Mouse (Mus musculus) adrenal gland, postnatal 25 days (tissue): ENCODE measurements around the gene Mafk. TPM values are rescaled to one million over a fixed set of nuclear protein-coding genes. Genes with fewer than 3 reads are reported as not detected.
"Not testable (repeated sequence)": the region's sequence is repeated elsewhere in the genome, so short reads cannot be mapped to it uniquely, and the experiment has no call there.

Experiments
- DNase-seq: peaks from one replicate; pipeline ENCODE4 v3.0.0; 2021; ENCODE audit warnings: mixed read lengths
- long read RNA-seq: library from polyadenylated mRNA; stranded (forward); transcript quantifications from one replicate; pipeline ENCODE4 v2.0.0, GENCODE M21; 2021
- total RNA-seq: library from RNA; stranded (reverse); gene quantifications from 2 replicates; pipeline ENCODE4 v1.2.3, GENCODE M21; 2021

The Mafk gene
- 29.6 and 30.6 TPM in 2 replicates for total RNA-seq
- long read RNA-seq, transcript Mafk-201 (3 exons, 2,849 nt), result major isoform, 38 of 80 reads
- long read RNA-seq, partial matches to known transcripts, result 7 of 80 reads
- long read RNA-seq, other reads (novel, unspliced or antisense), result 34 of 80 reads

DNA sequence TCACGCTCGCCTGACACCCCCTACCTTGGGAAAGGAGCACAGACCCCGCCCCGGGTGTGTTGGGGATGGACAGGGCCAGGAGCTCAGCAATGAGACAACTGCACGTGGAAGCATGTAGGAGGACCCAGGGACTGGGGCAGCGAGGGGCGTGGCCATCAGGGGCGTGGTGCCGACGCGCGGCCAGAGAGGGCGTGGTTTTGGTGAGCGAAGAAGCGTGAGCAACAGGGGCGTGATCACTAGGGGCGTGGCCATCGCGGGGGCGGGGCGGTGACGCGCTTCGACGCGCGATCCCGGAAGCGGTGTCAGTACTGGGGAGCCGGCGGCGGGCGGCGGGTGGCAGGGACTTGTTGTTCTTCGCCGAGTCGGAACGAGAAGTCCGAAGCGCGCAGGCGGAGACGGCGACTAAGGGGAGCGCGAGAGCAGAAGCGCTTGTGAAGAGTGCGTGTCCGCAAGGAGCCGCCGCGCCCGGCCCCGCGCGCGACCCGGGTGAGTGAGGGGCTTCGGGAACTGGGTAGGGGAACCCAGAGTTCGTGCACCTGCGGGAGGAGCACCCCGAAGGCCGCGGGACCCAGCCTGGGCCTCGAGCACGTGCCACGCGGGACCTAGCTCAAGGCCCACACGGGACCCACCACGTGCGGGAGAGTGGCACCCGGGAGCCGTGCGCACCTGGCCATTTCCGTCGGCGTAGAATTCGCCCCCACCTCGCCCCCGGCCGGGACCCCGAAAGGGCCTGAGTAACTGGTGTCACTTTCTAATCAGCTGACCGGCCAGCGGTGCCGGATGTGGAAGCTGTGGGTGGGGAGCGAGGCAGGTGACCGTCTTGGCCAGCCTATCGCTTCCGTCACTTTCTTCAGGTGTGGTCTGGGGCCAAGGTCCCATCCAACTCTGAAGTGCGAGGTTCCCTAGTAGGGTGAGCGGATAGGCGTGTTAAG, at the start of gene Mafk:
Gene Mafk, plus strand, starts transcription at position 287 of the 932 bp plus-strand sequence.
- DNase-seq, result peak; percentile 99

DNA sequence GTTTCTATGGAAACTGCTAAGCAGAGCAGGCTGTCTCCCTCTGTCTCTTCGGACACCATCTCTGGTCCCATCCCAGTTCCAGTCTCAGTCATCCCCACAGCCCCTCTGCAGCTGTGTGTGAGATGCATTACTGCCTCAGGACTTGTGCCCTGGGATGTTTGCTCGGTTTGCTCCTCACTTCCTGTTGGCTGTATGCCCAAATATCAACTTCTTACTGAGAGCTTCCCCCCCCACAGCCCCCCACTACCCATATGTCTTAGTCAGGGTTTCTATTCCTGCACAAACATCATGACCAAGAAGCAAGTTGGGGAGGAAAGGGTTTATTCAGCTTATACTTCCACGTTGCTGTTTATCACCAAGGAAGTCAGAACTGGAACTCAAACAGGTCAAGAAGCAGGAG, 48.7 kb upstream of the Mafk start:
- not testable (repeated sequence) for DNase-seq

DNA sequence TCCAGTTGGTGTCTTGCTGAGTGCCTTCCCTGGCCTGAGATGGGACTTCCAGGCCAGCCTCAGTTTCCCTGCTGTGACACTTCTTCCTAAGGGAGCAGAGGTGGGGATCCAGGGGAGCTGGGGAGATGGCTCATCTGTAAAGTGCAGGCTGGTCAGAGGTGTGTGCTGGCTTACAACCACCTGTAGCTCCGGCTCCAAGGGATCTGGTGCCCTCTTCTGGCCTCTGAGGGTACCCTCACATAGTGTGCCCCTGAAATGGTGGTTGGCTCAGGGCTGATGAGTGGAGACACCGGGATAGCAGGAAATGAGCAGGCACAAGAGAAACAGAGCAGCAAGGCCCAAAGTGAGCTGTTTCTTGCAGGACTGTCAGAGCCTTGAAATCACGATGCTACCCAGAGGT, 45.5 kb upstream of the Mafk start:
- peak; percentile 63 for DNase-seq

DNA sequence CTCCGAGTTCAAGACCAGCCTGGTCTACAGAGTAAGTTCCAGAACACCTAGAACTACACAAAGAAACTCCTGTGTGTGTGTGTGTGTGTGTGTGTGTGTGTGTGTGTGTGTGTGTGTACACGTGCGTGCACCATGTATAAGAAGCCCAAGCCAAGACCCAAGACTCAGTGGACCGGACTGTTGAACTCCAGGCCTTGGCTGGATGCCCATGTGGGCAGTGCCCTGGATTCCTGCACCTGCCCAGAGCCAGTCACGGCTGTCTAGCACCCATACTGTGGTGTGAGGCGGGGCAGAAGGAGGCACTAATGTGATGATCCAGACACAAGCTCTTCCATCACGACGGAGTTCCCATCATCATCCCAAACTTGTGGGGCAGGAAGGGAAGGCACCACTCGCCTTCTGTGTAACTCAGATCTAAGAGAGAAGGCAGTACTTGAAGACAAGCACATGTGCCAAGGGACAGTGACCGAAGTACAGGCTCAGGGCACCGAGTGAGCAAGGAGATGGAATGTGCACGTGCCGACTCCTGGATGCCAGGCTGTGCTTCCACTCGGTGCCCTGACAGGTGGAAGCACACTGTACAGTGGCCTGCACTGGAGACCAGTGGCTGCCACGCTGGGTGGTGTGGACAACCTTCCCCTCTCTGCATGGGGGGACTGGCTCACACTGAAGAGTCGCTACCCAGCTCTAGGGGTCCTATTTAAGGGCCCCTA, 41.7 kb upstream of the Mafk start:
- no peak for DNase-seq

DNA sequence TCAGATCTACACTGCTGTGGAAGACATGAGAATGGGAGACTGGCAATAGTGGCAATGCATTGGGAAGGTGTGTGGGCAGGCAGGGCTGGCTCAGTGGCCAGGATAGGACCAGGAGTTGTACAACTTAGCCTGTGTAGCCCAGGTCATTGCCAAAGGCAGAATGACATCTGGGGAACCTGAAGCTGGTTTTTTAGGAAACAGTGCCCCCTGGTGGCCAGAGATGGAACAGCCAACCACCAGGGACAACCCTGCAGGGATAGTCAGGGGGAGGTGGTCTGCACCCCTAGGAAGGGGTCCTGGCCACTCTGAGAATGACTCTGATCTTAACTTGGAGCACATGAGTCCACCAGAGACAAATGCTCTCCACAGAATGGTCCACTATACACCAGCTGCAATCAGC, 40.8 kb upstream of the Mafk start:
- DNase-seq, result peak; percentile 67

DNA sequence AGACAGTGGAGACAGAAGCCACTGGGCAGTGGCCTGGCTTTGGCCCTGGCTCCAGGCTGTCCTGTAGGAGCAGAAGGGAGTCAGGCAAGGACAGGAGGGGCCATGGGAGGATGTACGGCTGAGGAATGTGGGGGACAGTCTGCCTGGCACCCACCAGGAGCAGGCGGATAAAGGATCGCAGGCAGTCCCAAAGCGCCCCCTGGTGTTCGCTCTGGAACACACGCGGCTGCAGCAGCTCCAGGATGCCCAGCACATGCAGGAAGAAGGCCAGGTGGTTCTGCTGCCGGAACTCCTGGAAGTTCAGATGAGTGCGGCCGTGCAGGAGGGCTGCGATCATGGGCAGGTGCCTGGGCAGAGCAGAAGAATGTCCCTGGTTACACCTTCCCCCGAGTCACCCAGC, 36.6 kb upstream of the Mafk start:
- peak; percentile 60 for DNase-seq

DNA sequence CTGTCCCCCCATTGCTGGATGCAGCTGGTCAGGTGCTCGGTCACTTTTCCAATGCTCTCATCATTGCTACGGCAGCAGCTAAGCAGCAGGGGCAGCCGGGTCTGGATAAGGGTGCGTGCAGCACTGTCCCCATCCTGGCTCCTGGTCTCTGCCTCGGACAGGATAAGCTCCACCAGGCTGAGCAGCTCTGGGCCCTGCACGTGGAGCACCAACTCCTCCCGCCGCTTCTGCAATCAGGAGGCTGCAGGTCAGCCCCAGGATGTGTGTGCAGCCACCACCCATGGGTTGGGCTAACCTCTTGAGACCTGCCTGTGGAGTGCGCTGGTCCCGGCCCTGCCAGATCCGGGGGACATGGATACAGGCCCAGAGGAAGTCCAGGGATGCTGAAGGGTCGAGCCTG, 35.2 kb upstream of the Mafk start:
- no peak for DNase-seq

DNA sequence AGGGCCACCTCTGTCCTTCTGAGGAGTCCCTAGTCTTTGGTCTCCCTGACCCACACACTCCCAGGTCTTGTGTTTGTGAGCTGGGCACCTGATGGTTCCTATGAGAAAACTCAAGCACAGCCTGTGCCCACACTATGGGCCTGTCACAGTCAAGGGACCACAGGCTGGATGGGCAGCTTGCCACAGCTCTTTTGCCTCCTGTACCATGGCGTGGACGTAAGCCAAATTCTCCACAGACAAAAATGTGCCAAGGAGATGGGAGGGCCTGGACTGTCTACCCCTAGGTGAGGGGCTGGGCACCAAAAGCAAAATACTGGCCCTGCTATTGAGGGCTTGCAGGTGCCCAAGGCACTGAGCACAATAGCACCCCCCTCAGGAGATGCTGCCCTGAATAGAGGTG, 34.7 kb upstream of the Mafk start:
- DNase-seq, result no peak

DNA sequence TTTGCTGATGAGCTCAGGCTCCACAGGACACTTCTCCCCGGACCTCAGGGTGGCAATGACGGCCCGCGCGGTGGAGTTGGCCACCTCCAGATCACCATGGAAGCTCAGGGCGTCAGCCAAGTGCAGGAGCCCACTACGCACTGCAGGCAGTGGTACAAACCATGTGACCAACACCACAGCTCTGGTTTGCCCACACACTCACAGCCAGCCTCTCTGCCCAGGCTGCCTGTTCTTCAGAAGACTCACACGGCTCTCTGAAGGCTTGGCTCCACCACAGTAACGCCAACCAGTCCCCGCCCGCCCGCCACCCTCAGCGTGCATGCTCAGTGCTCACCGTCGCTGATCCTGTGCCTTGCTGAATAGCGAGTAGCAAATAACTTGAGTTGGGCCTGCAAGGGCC, 33.2 kb upstream of the Mafk start:
- no peak for DNase-seq

DNA sequence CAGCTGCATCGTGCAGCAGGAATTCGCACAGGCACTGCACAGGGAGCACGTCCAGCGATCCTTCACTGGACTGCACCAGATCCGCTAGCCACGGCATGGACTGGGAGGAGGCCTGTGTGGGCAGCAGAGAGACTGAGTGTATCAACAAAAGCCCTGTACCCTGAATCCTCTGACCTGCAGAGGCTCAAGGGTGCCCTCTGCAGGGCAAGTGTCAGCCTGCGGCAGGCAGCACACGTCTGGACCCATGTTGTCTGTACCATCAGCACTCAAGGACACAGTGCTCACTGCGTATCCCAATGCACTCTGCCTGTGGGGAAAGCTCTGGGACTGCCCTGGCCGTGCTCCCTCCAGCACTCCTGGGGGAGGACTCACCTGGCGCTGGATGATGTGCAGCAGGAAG, 27.0 kb upstream of the Mafk start:
- DNase-seq, result no peak

DNA sequence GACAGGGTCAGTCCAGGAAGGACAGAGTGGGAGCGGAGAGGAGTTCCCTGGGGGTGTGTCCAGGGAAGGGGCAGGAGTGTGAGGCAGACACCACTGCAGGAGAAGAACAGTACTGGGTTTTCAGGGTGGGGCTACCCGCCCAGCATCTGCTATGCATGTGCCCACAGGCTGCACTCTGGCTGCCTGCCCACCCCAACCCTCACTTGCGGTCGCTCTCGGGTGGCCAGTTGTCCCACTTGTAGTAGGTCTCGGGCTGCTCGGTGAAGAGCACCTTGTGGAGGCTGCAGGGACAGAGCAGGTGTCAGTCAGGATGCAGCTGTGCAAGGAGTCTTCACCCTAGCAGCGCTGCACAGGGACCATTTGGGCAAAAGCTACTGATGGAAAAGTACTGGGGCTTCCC, 23.1 kb upstream of the Mafk start:
- no peak for DNase-seq

DNA sequence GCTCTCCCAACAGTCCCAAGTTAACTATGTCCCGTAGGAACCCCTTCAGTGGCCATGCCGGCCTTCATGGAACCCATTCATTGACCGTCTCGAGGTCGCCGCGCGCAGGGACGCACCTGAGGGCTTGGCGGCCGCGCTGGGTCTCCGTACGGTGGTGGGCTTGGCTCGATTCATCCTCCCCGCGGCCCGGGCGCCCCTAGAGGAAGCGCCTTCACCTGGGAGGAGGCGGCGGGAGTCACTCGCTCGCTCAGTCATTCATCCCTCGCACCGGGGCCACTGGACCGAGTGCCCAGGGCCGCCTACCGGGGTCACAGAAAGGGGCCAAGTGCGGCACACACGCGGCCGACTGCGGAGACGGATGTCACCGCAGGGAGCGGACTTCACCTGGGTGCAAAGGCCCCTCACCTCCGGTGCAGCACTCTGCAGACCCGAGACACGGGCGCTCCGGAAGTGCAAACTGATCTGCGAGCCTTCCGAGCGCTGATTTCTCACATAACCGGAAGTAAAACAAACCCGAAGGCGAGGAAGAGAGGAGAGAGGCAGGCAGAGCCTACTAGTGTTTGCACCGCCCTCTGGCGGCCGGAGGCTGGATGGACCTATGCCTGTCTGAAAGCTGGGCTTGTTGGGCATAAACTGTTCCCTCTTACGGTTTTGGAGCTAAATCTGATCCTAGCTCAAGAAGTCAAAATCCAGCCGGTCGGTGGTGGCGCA, 15.9 kb upstream of the Mafk start, which contains the start of gene Ints1:
Gene Ints1, minus strand, starts transcription at position 459 of the 711 bp plus-strand sequence.
- DNase-seq, result peak; percentile 97

DNA sequence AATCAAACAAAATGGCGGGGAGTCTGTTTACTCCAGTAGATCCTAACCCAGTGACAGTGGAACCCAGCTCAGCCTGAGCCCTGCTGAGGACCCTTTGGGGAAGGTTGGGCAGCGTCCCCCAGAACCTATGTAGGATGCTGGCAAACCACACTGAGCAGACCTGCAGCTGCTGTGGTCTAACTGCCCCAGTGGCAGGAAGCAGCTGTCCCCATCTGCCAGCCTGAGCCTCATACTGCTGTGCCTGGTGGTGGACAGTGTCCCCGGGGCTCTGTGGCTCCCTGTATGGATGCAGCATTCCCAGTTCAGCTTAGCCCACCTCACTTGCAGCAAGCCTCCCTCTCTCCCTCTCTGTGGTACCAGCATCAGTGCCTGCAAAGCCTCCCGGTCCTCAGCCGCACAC, 14.3 kb upstream of the Mafk start:
- DNase-seq, result no peak

DNA sequence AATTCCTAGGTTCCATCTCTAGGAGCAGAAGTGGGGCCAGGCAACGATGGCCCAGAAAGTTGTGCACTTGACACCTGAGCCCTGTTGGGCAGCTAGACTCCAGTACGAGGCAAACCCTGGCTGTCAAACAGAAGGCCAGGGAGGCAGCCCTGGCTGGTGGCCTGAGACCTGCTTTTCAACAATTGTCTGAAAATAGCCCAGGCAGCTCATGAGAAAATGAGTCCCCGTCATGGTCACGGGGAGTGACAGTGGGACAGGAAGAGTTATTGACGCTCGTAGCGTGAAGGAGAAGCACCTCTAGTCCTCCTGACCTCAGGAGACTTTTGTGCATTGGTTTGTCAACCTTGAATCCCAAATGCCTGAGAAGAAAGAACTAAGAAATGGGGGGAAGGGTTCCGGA, 9.9 kb upstream of the Mafk start:
- no peak for DNase-seq

DNA sequence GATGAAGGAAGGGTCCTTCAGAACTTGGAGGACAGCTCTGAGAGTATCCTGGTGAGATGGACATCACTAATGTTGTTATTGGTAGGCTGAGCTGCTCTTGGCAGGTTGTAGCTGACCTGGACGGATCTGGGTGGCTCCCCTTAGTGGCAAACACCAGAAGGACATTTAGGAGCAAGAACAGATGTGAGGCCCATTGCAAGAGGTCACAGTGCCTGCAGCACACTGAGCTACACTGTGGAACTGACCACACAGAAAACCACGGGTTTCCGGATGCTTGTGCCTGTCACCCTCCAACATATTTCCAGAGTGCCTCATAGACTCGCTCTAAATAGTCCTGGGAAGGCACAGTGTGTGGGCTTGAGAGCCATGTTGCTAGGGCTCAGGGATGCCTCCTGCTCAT, 1.8 kb upstream of the Mafk start:
- DNase-seq, result no peak

DNA sequence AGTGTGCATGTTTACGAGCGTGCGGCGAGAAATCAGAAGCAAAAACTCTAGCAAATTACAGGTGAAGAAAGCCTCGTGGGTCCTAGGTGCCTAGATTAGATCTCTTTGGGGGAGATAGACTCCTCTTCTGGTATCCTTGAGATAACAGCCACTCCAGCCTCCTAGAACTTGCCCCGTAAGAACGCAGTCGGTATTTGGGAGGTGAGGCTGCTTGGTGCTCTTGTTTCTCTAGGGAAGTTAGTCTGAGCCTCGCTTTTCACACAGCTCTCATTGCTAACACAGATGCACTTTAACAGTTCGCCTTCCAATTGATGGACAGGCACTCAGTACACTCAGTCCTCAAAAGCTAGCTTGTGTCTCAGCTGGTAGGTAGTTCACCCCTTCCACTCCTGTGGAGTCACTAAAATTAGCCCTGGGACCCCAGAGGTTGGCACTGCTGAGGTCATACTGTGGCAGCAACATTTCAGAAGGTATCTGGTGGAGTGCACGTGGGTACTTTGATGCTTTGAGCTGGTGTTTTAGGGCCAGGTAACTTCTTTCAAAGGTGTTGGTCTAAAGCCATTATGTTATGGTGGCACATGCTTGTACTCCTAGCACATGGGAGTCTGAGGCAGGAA, 954 bp downstream of the Mafk start:
- DNase-seq, result no peak

DNA sequence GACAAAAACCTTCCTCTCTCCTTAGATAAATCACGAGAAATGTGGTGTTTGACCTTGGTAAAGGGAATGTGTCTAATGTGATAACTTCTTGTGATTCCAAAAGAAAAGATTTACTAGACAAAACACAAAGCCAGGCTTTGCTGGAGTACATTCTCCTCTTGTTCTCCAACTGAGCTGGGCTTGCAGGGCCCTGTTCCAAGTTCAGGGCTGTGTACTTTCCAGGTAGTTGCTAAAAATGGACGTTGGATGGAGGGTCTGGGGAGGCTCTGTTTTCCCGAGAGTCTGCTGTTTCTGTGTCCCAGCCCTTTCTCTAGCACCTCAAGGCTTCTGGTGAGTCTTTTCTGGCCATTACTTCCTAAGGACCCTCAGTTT, 1.6 kb downstream of the Mafk start:
- DNase-seq, result no peak

DNA sequence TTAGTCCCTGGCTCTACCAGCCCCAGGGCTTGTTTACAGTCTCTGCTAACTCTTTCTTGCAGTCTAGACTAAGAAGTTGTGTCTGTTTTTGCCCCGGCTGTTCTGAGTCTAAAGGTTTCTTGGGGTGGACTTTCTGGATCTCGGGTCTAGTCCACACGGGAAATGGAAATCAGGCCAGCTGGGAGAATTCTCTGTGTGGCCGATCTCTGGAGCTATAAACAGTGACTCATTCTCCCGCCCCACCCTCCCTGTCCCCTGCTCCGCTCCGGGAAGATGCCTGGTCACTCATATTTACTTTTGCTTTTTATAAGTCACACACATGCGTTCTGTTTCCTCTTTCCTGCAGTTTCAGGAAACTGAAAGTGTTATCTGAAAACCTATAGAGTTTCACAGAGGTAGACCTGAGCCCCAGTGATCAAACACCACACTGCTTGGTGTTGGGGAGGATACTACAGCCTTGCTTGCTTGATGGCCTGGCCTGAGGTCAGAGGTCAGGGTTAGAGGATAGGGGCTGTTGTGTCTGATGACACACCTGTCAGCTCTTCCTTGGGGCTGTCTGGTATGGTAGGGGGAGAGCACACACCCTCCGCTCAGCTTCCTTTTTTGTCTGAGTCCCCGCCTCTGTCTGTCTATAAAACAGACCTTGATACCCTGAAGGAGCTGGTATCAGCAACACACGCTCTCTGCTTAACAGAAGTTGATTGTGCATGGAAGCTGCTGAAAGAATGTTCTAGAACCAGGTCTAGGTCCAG, 2.2 kb downstream of the Mafk start:
- DNase-seq, result no peak

DNA sequence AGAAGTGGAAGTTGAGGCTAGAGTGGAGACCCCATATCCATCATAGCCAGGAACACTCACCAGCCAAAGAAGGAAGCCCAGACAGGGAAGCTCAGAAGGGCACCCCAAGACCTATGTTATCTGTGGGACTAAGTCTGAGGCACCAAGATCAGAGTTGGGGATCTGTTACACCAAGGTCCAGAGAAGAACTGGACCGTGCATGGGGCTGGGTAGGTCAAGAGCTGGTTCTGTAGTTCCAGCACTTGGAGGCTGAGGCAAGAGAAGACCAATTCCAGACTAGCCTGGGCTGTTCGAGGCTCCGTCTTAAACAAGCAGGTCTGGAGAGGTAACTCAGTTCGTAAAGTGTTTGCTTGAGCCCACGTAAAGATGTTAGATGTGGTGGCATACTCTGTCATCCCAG, 2.8 kb downstream of the Mafk start:
- no peak for DNase-seq

DNA sequence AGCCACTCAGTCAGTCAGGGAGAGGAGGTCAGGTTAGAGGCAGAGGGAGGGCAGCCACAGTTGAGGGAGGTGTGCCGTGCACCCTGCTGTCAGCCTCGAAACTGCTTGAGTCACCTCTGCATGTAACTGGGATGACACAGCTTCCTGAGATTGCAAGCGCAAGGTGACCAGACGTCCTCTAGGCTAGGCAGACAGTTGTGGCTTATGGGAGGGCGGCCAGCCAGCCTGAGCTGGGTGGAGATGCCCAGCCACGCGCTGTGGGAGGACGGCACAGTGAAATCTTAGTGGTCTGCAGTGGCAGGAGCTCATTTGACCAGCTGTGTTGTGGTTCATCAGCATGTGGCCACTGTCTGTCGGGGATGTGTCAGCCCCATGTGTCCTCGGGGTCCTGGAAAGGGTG, 3.6 kb downstream of the Mafk start:
- peak; percentile 68 for DNase-seq

DNA sequence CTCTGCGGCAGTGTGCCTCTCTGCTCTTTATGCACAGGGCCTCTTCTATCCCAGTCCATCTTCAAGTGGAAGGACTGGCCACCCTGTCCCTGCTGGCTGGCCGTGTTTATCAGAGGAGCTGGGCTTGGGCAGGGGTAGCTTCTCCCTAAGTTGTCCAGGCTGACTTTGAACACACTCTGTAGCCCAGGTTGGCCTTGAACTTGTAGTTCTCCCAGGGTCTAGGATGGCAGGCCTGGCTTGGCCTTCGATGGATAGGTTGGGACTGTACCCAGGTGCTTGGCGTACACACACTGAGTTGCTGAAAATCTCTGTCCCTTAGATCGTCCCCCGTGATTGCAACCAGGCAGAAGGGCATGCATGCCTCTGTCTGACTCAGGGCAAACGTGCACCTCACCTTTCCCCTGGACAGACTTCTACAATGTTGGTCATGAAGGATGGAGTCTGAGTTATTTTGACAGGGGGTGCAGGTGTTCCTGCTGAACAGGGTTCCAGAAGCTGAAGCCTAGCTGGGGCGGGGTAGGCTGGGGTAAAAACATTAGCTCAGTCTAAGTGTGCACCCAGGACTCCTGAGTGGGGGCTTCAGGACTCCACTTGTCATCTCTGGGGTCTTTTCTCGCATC, 4.8 kb downstream of the Mafk start:
- no peak for DNase-seq
